Mouse (Mus musculus) E14TG2a.4 (cell line): ENCODE measurements around the gene Dpp7.
A peak's percentile ranks its signal among the peaks of the same experiment; 100 is the strongest.

Source experiments
- H3K27me3 ChIP-seq: 2 replicates; pipeline ENCODE4 v1.6.1; 2014; ENCODE audit warnings: low read length, control low read depth; ENCODE audit not compliant: insufficient read depth
- H3K36me3 ChIP-seq: 2 replicates; pipeline ENCODE4 v1.6.1; 2014; ENCODE audit warnings: low read length, control low read depth; ENCODE audit not compliant: insufficient read depth
- H3K4me1 ChIP-seq: replicated peaks from 2 replicates; pipeline ENCODE4 v1.6.1; 2014; ENCODE audit warnings: low read depth, low read length, control low read depth
- H3K4me3 ChIP-seq: replicated peaks from 2 replicates; pipeline ENCODE4 v1.5.1; 2014; ENCODE audit warnings: mild to moderate bottlenecking, low read length
- H3K9me3 ChIP-seq: 2 replicates; pipeline ENCODE4 v1.6.1; 2014; ENCODE audit warnings: low read length, control low read depth
- CTCF ChIP-seq: conservative IDR thresholded peaks from 2 replicates; pipeline ENCODE4 v1.5.1; 2014; ENCODE audit warnings: low read length
- NANOG ChIP-seq: IDR thresholded peaks from 2 replicates; pipeline ENCODE4 v1.6.1; 2014; ENCODE audit warnings: borderline replicate concordance, low read length, mixed read lengths
- POU5F1 ChIP-seq: IDR thresholded peaks from 2 replicates; pipeline ENCODE4 v1.6.1; 2014; ENCODE audit warnings: low read length, borderline replicate concordance

Dpp7 gene

DNA sequence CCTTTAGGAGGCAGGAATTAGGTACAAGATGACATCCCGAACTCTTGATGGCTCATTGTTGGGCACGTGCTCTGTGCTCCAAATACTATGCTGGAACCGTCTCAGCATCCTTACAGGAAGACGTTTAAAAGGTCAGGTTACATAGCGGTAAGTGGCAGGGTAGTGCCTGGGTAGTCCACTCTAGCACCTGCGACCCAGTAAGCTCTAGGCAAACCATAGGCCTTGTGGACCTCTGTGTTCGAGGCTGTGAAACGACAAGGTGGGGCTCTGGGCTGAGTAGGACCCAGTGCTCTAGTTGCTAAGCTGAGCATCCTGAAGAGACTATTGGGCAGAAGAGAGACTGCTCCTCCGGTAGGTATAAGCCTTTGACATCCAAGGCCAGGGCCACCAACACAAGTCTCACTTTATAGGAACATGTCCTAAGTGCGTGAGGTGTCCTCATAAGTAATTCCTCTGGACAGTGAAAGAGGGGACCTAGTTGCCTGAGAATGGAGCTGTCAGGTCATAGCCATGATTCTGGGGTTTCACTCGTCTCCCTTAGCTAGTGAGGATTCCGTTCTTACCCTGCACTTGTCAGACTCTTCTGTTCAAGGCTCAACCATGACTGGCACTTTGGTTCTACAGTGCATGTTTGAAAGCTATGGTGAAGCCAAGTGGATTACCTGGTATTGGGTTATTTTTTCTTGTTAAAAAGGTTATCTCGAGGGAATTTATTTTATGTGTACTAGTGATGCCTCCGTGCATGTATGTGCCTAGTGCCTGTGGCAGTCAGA is 50.4 kb downstream of the Dpp7 start:
- peaks cover 67% of the 10 kb centered on the region for H3K27me3 ChIP-seq
- TF ChIP-seq CTCF (no peak), NANOG (no peak), POU5F1 (no peak)
- peaks cover 75% of the 10 kb centered on the region for H3K36me3 ChIP-seq
- H3K4me3 ChIP-seq, result peak overlapping the region; percentile 76
- peaks cover 43% of the 10 kb centered on the region for H3K4me1 ChIP-seq
- no peaks in the 10 kb centered on the region for H3K9me3 ChIP-seq

DNA sequence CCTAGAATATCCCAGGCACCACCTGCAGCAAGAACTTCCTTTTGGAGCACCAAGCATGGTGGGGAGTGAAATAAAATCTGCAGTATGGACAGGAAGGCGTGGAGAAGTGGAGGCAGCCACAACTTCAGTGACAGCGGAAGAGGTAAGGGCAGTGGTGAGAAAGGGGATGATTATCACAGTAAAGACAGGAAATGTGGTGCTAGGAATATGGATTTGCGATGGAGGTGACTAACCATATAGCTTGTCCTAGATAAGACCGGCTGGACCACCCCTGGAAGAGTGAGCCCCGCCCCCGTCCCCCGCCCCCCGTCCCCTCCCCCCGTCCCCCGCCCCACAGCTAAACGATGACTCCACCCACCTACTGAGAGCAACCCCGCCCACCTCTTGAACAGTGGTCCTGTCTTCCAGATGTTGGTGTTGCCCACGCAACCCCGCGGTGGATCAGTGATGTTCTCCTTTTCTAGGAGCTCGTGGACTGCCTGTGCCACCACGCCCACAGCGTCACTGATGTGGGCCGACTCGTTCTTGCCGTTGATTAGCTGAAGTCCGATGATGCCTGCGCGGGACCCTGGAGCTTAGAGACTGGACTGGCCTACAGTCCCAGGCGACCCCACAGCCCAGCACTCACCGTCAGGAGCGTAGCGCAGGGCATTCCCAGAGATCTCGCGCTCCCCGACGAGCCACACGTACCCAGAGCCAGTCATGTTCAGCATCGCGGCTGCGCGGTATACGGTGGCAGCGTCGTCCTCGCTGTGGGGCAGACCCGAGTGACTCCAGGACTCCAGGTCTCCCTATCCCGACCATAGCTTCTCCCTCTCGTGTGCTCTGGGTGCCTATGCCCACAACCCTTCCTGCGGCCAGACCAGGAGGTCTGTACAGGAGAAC is 51.3 kb downstream of the Dpp7 start:
- Histone ChIP-seq H3K36me3 (peaks cover 75% of the 10 kb centered on the region), H3K27me3 (peaks cover 60% of the 10 kb centered on the region), H3K4me3 (peak overlapping the region; percentile 76), H3K4me1 (peaks cover 36% of the 10 kb centered on the region), H3K9me3 (no peaks in the 10 kb centered on the region)
- TF ChIP-seq POU5F1 (no peak), CTCF (no peak), NANOG (no peak)

DNA sequence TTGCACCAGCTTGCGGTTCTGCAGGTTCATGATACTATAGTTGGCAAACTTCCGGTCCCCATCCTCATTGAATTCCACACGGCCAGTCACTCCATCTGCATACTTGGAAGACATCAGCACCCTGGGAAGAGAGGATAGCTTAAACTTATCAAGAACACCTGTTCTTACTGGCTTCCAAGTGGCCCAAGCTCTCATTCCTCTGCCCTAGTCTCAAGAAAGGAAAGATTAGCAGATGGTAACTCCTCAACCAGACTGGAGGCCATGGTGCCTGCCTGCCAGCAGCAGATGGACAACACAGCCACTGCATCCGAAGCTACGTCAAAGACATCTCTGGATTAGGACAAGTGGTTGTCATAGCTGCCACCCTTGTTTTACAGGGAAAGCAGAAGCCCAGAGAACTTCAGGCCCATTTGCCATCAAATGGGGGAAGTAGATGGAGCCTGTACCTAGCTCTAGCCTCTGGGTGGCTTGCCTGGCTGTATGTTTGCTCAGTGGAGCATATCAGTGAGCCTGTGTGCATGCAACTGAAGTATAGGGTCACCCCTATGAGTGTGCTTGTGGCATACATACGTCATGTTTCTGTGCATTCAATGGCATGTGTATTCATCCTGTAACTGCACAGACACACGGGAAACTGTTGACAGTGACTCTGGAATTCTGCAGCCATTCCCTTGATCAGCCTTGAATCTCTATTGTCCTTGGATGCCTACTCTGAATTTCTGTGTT is 52.1 kb downstream of the Dpp7 start:
- Histone ChIP-seq H3K27me3 (peaks cover 58% of the 10 kb centered on the region), H3K36me3 (peaks cover 72% of the 10 kb centered on the region), H3K4me3 (no peak overlapping the region), H3K4me1 (peaks cover 34% of the 10 kb centered on the region), H3K9me3 (no peaks in the 10 kb centered on the region)
- no peak for TF ChIP-seq NANOG
- no peak for TF ChIP-seq POU5F1
- TF ChIP-seq CTCF, result no peak

DNA sequence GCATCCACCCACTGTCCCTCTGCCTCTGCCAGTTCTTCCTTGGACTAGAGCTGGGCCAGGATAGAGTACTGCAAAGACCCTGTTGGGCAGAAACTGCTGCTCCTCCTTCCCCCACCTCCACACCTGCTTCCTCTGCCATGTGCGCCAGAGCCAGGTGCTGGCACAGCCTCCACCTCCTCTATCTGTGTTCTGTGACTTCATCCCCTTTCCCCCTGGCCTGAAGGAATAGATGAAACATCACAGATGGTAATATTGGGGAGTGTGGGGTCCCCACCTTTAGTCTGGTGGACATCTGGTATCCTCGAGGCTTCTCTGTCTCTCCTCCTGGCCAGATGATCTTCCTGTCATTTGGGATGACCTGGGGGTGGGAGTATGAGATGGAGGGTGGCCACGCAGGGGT is 52.7 kb downstream of the Dpp7 start:
- TF ChIP-seq POU5F1 (no peak), NANOG (no peak), CTCF (no peak)
- peaks cover 29% of the 10 kb centered on the region for H3K4me1 ChIP-seq
- H3K36me3 ChIP-seq, result peaks cover 67% of the 10 kb centered on the region
- H3K27me3 ChIP-seq, result peaks cover 52% of the 10 kb centered on the region
- no peak overlapping the region for H3K4me3 ChIP-seq
- H3K9me3 ChIP-seq, result no peaks in the 10 kb centered on the region
